Mouse (Mus musculus) liver, embryonic 14.5 days (tissue): ENCODE measurements around the gene Hmcn1. TPM values are rescaled to one million over a fixed set of nuclear protein-coding genes. Genes with fewer than 3 reads are reported as not detected.

Experiments
- ATAC-seq: fragments of 200-750 bp; cut with Nextera tagmentation; 2 replicates; pipeline ENCODE4 v1.8.0; 2017; ENCODE audit warnings: moderate number of reproducible peaks, mild to moderate bottlenecking, moderate library complexity; ENCODE audit not compliant: insufficient read depth
- DNase-seq, 3 experiments: peaks; one replicate each; pipeline ENCODE4 v3.0.0-alpha.2; 2012 to 2013; ENCODE audit warnings: low read depth in 3 of 3, low spot score in 3 of 3
- H3K27ac ChIP-seq: fragments of 300-500 bp; sonication (generic); 2 replicates; pipeline ENCODE4 v1.5.1; 2014; ENCODE audit warnings: moderate library complexity, mild to moderate bottlenecking, control low read depth, inconsistent platforms
- H3K27me3 ChIP-seq: fragments of 300-500 bp; sonication (generic); 2 replicates; pipeline ENCODE4 v1.6.1; 2014; ENCODE audit warnings: mild to moderate bottlenecking, low read length, moderate library complexity; ENCODE audit not compliant: control insufficient read depth, insufficient read depth
- H3K36me3 ChIP-seq: fragments of 300-500 bp; sonication (generic); replicated peaks from 2 replicates; pipeline ENCODE4 v1.6.1; 2014; ENCODE audit warnings: low read depth; ENCODE audit not compliant: control insufficient read depth, insufficient read depth
- H3K4me1 ChIP-seq, 2 experiments: fragments of 200-500 bp in 1 of 2; fragments of 300-500 bp in 1 of 2; sonication (generic) in 1 of 2; replicated peaks; 2 replicates each; pipeline ENCODE4 v1.6.1; 2012 to 2014; ENCODE audit warnings: antibody characterized with exemption in 1 of 2, inconsistent platforms in 1 of 2, low read length in 1 of 2; ENCODE audit not compliant: control insufficient read depth in 2 of 2, insufficient read depth in 2 of 2
- H3K4me2 ChIP-seq: fragments of 300-500 bp; sonication (generic); 2 replicates; pipeline ENCODE4 v1.6.1; 2014; ENCODE audit warnings: low read depth, mild to moderate bottlenecking, control low read depth, moderate library complexity
- H3K4me3 ChIP-seq, 2 experiments: fragments of 200-500 bp in 1 of 2; fragments of 300-500 bp in 1 of 2; sonication (generic) in 1 of 2; 2 replicates each; pipeline ENCODE4 v1.5.1; 2012 to 2014; ENCODE audit warnings: low read depth in 2 of 2, low read length in 2 of 2, mild to moderate bottlenecking in 2 of 2, control low read depth in 1 of 2, inconsistent platforms in 1 of 2, moderate library complexity in 1 of 2; ENCODE audit not compliant: insufficient read depth in 1 of 2
- H3K9ac ChIP-seq: fragments of 300-500 bp; sonication (generic); replicated peaks from 2 replicates; pipeline ENCODE4 v1.6.1; 2014; ENCODE audit warnings: mild to moderate bottlenecking, control low read depth, moderate library complexity
- H3K9me3 ChIP-seq: fragments of 300-500 bp; sonication (generic); 2 replicates; pipeline ENCODE4 v1.6.1; 2016; ENCODE audit warnings: low read length, mixed read lengths; ENCODE audit not compliant: control insufficient read depth
- CTCF ChIP-seq: IDR thresholded peaks from 2 replicates; pipeline ENCODE4 v1.5.1; 2016; ENCODE audit warnings: antibody characterized with exemption, low read depth, control low read depth
- EP300 ChIP-seq: IDR thresholded peaks from 2 replicates; pipeline ENCODE4 v1.6.1; 2016; ENCODE audit warnings: antibody characterized with exemption, low read depth
- WGBS: fragments of 180-500 bp; shearing (Covaris S2); extraction: QIAGEN DNeasy Blood & Tissue Kit; methylation state at CpG from one replicate; pipeline ENCODE4 v1.1.7; 2014; ENCODE audit not compliant: insufficient replicate concordance; 5-methylcytosine and 5-hydroxymethylcytosine counted together
- polyA plus RNA-seq, 2 experiments: library from polyadenylated mRNA; depleted of rRNA in 1 of 2; stranded (reverse) in 1 of 2; unstranded in 1 of 2; fragments of >200 nt; fragmentation: Nextera tagmentation in 1 of 2; extraction: Ambion mirVana in 1 of 2; gene quantifications; 2 replicates each; pipeline versions ENCODE4 v1.2.1 to v1.2.3; 2012 to 2014

Gene Hmcn1
- polyA plus RNA-seq, 2 experiments, result 2.3 to 3.3 TPM

DNA sequence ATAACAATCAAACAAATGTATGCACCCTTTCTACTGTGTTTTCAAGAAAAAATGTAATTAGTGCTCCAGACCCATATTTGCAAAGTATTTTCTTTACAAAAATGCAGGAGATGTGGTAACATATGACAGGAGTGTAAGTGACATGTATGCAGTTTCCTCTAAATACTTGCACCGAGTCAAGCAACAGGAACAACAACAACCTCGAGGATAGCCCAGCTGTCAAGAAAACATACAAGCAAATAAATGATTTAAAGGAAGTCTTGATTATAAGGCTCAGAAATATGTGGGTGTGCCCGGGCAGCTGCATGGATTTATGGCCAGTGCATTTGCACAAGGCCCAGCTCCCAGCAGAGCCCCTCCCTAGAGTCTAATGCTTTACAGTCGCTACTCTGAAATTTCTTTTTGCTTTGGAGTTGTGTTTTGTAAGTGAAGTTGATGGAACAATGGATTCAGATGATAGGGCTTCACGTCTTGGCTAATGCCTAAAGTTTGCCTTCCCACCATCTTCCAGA, 99.5 kb downstream of the Hmcn1 start:
- Histone ChIP-seq H3K4me2 (no peak overlapping the region), H3K27me3 (no peaks in the 10 kb centered on the region), H3K4me3 (no peak overlapping the region), H3K27ac (no peak overlapping the region), H3K36me3 (no peaks in the 10 kb centered on the region), H3K9ac (no peak overlapping the region), H3K4me1 (no peaks in the 10 kb centered on the region), H3K9me3 (no peaks in the 10 kb centered on the region)
- DNase-seq (no peak), ATAC-seq (no peak)
- TF ChIP-seq CTCF (no peak), EP300 (no peak)
- 49% methylated on average over 5 of the region's 5 CpGs for WGBS

DNA sequence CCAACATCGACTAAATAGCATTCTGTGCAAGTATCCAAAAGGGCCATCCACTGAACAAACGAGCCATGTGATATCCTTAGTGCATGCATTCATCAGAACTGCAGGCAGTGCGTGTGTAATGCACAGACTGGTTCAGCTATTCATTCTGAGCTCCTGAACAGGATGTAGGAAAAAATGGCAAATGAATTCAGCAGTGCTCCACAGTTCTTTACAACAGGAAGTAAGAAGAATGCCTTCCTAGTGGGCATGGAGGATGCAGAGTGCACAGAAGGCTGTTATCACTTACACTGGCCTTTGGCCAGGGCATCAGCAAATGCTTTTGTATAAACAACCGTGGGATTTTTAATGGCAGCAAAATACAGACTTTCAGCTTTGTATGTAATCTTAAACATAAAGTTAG, 103.2 kb downstream of the Hmcn1 start:
- no peak overlapping the region for H3K4me2 ChIP-seq
- DNase-seq, result no peak
- TF ChIP-seq CTCF (no peak), EP300 (no peak)
- WGBS, result 35% methylated on average over 4 of the region's 4 CpGs
- no peak overlapping the region for H3K27ac ChIP-seq
- no peaks in the 10 kb centered on the region for H3K9me3 ChIP-seq
- H3K9ac ChIP-seq, result no peak overlapping the region
- H3K4me1 ChIP-seq, result no peaks in the 10 kb centered on the region
- no peaks in the 10 kb centered on the region for H3K36me3 ChIP-seq
- H3K4me3 ChIP-seq, result no peak overlapping the region
- ATAC-seq, result no peak
- H3K27me3 ChIP-seq, result no peaks in the 10 kb centered on the region

DNA sequence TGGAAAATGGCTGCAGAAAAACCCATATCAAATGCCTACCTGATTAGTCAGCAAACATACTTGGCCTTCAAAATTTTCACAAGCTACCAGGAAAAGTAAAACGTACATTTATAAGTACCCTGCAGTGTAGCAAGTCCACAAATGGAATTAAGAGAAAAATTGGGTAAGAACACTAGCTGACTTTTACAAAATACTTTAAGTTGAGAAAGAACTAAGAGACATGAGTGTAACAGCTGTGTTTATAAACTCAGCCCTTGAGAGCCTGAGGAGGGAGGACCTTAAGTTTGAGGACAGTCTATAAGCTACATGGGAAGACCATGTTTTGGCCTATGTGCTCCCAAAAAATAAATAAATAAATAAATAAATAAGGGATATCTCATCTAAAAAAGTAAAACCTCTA, 107.0 kb downstream of the Hmcn1 start:
- Histone ChIP-seq H3K4me2 (no peak overlapping the region), H3K9ac (no peak overlapping the region), H3K27ac (no peak overlapping the region), H3K27me3 (no peaks in the 10 kb centered on the region), H3K4me1 (no peaks in the 10 kb centered on the region), H3K36me3 (no peaks in the 10 kb centered on the region), H3K9me3 (no peaks in the 10 kb centered on the region), H3K4me3 (no peak overlapping the region)
- DNase-seq (no peak), ATAC-seq (no peak)
- WGBS, result 51% methylated on average over 1 of the region's 1 CpGs
- no peak for TF ChIP-seq CTCF
- no peak for TF ChIP-seq EP300

- no peaks in the 10 kb centered on the region for H3K4me1 ChIP-seq
- no peak overlapping the region for H3K4me3 ChIP-seq
- DNase-seq (no peak), ATAC-seq (no peak)
- no peak overlapping the region for H3K4me2 ChIP-seq
- H3K27ac ChIP-seq, result no peak overlapping the region
- WGBS, result 35% methylated on average over 7 of the region's 7 CpGs
- H3K9ac ChIP-seq, result no peak overlapping the region
- H3K36me3 ChIP-seq, result no peaks in the 10 kb centered on the region
- TF ChIP-seq CTCF (no peak), EP300 (no peak)
- H3K9me3 ChIP-seq, result no peaks in the 10 kb centered on the region
- H3K27me3 ChIP-seq, result no peaks in the 10 kb centered on the region
Measured at GRCm38 (mm10) chr1:150878421-150878820, 114.8 kb downstream of the Hmcn1 start.

GRCm38 (mm10) chr1:150877920-150878319, 115.3 kb downstream of the Hmcn1 start:
- WGBS, result 61% methylated on average over 4 of the region's 4 CpGs
- no peak for DNase-seq

DNA sequence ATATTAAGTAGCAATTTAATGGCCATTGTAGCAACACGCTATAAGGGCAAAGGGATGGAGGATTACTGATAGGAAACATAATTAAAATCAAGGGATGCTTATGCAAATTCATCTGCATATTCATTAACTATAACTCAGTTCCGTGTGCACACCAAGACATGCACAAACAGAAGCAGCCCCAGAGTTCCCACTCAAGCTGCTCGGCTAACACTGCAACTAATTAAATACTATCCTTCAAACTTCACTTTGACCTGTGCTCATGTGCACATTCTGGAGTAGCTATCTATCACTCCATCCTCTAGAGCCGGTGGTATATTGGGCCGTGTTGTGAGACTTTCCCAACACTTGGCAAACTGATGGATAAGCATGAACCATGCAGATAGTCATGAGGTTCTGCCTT, 119.2 kb downstream of the Hmcn1 start:
- Histone ChIP-seq H3K9ac (no peak overlapping the region), H3K4me3 (no peak overlapping the region), H3K36me3 (no peaks in the 10 kb centered on the region), H3K27ac (no peak overlapping the region), H3K27me3 (no peaks in the 10 kb centered on the region), H3K4me2 (no peak overlapping the region), H3K4me1 (no peaks in the 10 kb centered on the region), H3K9me3 (no peaks in the 10 kb centered on the region)
- no peak for DNase-seq
- no peak for ATAC-seq
- WGBS, result 60% methylated on average over 5 of the region's 5 CpGs
- no peak for TF ChIP-seq CTCF
- TF ChIP-seq EP300, result no peak

More at GRCm38 (mm10) chr1:150877920-150878319, 115.3 kb downstream of the Hmcn1 start:
- Histone ChIP-seq H3K4me3 (no peak overlapping the region), H3K4me1 (no peaks in the 10 kb centered on the region), H3K27ac (no peak overlapping the region), H3K9me3 (no peaks in the 10 kb centered on the region), H3K36me3 (no peaks in the 10 kb centered on the region), H3K9ac (no peak overlapping the region), H3K4me2 (no peak overlapping the region), H3K27me3 (no peaks in the 10 kb centered on the region)
- TF ChIP-seq CTCF, result no peak
- TF ChIP-seq EP300, result no peak
- ATAC-seq, result no peak
